In the genomic region with DNA sequence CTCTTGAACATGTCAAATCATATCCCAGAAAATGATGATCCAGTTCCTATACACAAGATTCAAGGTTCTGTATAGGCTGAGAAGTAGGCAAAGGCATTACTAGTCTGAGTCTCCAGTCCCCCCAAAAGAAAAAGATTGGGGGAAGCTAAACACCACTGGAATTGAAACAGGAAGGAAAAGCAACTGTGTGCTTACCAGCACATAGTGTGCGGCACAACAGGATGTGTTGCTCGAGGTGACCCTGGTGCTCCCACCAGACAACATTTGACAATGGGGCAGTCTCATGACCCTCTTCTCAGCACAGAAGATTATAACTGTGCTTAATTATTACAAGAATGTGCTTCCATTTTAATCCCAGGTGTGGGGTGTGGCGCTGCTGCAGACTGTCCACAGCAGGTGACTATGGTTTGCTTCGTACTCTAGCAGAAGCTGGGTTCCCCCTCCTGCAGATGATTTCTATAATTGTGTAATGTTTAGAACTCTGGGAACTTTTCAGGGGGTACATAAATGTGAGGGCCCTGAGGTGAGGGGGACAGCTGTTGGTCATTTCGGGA, we compare ENCODE assay signal across 20 mouse cellular contexts.
A peak's percentile ranks its signal among the peaks of the same experiment; 100 is the strongest.
DNase-seq lines count a peak whose midpoint lies in the region; ATAC-seq and TF ChIP-seq lines count a peak whose summit lies in the region.
"Had no signal": no experiment of that assay in that cellular context is flagged by ENCODE, and none has a peak within 500 bp of the region (broad histone marks: within the 10 kb centered on the region; RNA-seq: fewer than 3 reads in every experiment).

No protein-coding gene starts in this region.

- no peak overlapping the region for H3K4me2 ChIP-seq in intestine, embryonic 15.5 days (replicated peaks)
- no peak overlapping the region for H3K4me2 ChIP-seq in intestine, postnatal 0 days (replicated peaks; ENCODE audit: low read depth)
- no peak overlapping the region for H3K4me2 ChIP-seq in neural tube, embryonic 15.5 days
- H3K4me2 ChIP-seq: embryonic facial prominence, embryonic 12.5 days; forebrain, embryonic 13.5 days; forebrain, embryonic 15.5 days had no signal

- intact Hi-C loops in left cerebral cortex, postnatal 14 days (cut with DNase I): no loop called here

- no peak overlapping the region for H3K9ac ChIP-seq in intestine, embryonic 15.5 days
- H3K9ac ChIP-seq in intestine, postnatal 0 days (ENCODE audit: low read depth, low read length): no peak overlapping the region
- H3K9ac ChIP-seq in neural tube, embryonic 15.5 days (replicated peaks): no peak overlapping the region
- H3K9ac ChIP-seq: embryonic facial prominence, embryonic 12.5 days; forebrain, embryonic 13.5 days; forebrain, embryonic 15.5 days had no signal

- no peak overlapping the region for H3K27ac ChIP-seq in intestine, embryonic 15.5 days
- H3K27ac ChIP-seq in intestine, postnatal 0 days (ENCODE audit: low read depth, low read length): no peak overlapping the region
- H3K27ac ChIP-seq in neural tube, embryonic 15.5 days (replicated peaks): no peak overlapping the region
- H3K27ac ChIP-seq: embryonic facial prominence, embryonic 10.5 days; embryonic facial prominence, embryonic 12.5 days; forebrain, embryonic 13.5 days; forebrain, embryonic 15.5 days had no signal

- no peaks in the 10 kb centered on the region for H3K9me3 ChIP-seq in intestine, embryonic 15.5 days
- no peaks in the 10 kb centered on the region for H3K9me3 ChIP-seq in intestine, postnatal 0 days (ENCODE audit: control insufficient read depth)
- H3K9me3 ChIP-seq in neural tube, embryonic 15.5 days (replicated peaks): no peaks in the 10 kb centered on the region
- H3K9me3 ChIP-seq: embryonic facial prominence, embryonic 10.5 days; embryonic facial prominence, embryonic 12.5 days; forebrain, embryonic 13.5 days; forebrain, embryonic 15.5 days had no signal

- H3K4me3 ChIP-seq in intestine, embryonic 15.5 days (replicated peaks): no peak overlapping the region
- no peak overlapping the region for H3K4me3 ChIP-seq in intestine, postnatal 0 days (ENCODE audit: low read depth, low read length)
- no peak overlapping the region for H3K4me3 ChIP-seq in neural tube, embryonic 15.5 days (replicated peaks)
- H3K4me3 ChIP-seq: embryonic facial prominence, embryonic 10.5 days; embryonic facial prominence, embryonic 12.5 days; forebrain, embryonic 13.5 days; forebrain, embryonic 15.5 days had no signal

- ATAC-seq in intestine, embryonic 15.5 days: peak; percentile 71
- ATAC-seq in intestine, postnatal 0 days: no peak
- peak; percentile 53; the same call in 1 of the 2 replicates for ATAC-seq in granulocyte monocyte progenitor cell, adult 5-6 weeks (replicated peaks; ENCODE audit: poor library complexity, severe bottlenecking)
- peak; percentile 62 for ATAC-seq in megakaryocyte, adult 5-6 weeks (ENCODE audit: poor library complexity, severe bottlenecking)
- no peak for ATAC-seq in neural tube, embryonic 15.5 days (ENCODE audit: low FRiP score)
- ATAC-seq: forebrain, embryonic 13.5 days; forebrain, embryonic 15.5 days had no signal

- no peaks in the 10 kb centered on the region for H3K36me3 ChIP-seq in intestine, embryonic 15.5 days
- no peaks in the 10 kb centered on the region for H3K36me3 ChIP-seq in intestine, postnatal 0 days (ENCODE audit: control insufficient read depth, insufficient read depth)
- H3K36me3 ChIP-seq in neural tube, embryonic 15.5 days: no peaks in the 10 kb centered on the region
- H3K36me3 ChIP-seq: embryonic facial prominence, embryonic 10.5 days; embryonic facial prominence, embryonic 12.5 days; forebrain, embryonic 15.5 days had no signal

- H3K4me1 ChIP-seq in intestine, embryonic 15.5 days (replicated peaks): 0 out of 2 replicates have a peak, but pooled peaks cover 3% of the 10 kb centered on the region
- no peaks in the 10 kb centered on the region for H3K4me1 ChIP-seq in intestine, postnatal 0 days (replicated peaks; ENCODE audit: control insufficient read depth, insufficient read depth, low read length)
- no peaks in the 10 kb centered on the region for H3K4me1 ChIP-seq in neural tube, embryonic 15.5 days
- H3K4me1 ChIP-seq: embryonic facial prominence, embryonic 10.5 days; embryonic facial prominence, embryonic 12.5 days; forebrain, embryonic 13.5 days; forebrain, embryonic 15.5 days had no signal

- DNase-seq in lung, postnatal 10 days: no peak
- no peak for DNase-seq in left cerebral cortex, postnatal 14 days (ENCODE audit: low spot score in 2 of 2)
- DNase-seq: adrenal gland, adult 2 months; adrenal gland, postnatal 10 days; adrenal gland, postnatal 25 days; cerebellum, adult 11 months; cerebellum, adult 18-20 months; cerebellum, adult 8-10 months; cerebellum, adult 9-11 months; cerebellum, postnatal 14 days; cerebellum, postnatal 36 days had no signal

- no peak for TF ChIP-seq CTCF in intestine, postnatal 0 days (IDR thresholded peaks at IDR 0.05; ENCODE audit: low read depth)

- no peaks in the 10 kb centered on the region for H3K27me3 ChIP-seq in intestine, embryonic 15.5 days (replicated peaks)
- H3K27me3 ChIP-seq in intestine, postnatal 0 days (replicated peaks; ENCODE audit: control insufficient read depth, insufficient read depth, low read length): no peaks in the 10 kb centered on the region
- no peaks in the 10 kb centered on the region for H3K27me3 ChIP-seq in neural tube, embryonic 15.5 days (replicated peaks)
- H3K27me3 ChIP-seq: embryonic facial prominence, embryonic 12.5 days; forebrain, embryonic 15.5 days had no signal

- WGBS in intestine, embryonic 15.5 days: 72% methylated on average over 5 of the region's 5 CpGs
- 48% methylated on average over 5 of the region's 5 CpGs for WGBS in intestine, postnatal 0 days
- WGBS in neural tube, embryonic 15.5 days: 89% methylated on average over 5 of the region's 5 CpGs

Comparison
In these comparisons a context has a peak if more than half of its experiments do, and no peak if none do; other contexts are left out.
1. ATAC-seq: peak in intestine, embryonic 15.5 days (single experiment), granulocyte monocyte progenitor cell, adult 5-6 weeks (single experiment) and megakaryocyte, adult 5-6 weeks (single experiment); none in intestine, postnatal 0 days (single experiment) and neural tube, embryonic 15.5 days (single experiment).